ENCODE assay signal across 10 mouse cellular contexts in the genomic region with DNA sequence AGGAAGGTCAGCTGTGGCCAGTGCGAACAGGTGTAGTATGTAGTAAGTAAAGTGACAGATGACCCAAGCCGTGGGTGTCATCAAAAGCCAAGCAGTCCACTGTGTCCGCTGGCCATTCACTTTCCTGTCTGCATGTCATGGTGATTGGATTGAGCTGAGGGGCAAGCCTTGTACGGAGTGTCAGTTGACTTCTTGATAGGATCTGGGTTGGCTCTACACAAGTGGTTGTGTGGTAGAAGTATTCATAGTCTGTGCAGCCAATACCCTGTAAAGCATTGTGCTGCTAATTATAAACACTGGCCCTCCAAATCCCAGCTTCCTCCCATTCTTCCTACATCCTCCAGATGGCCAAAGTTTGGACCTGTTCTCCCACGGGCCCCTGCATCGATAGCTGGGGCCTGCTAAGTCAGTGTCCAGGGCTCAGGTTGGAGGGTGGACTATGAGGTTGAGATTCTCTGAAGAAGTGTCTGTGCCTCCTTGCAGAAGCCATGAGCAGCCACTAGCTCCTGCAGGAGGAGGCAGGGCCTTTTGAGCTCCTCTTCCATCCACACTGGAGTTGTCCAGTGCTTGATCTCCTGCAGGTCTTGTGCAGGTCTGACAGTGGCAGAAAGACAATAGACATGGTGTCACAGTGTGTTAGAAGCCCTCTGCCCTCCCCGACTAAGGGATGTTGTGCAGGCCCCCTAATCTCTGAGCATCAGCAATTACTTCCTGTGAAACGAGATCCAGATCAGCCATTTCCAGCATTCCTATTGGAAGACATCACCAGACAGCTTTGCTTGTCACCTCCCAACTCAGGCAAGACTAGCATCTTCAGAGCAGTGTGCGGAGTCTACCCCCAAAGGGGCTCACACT.
DNase-seq lines count a peak whose midpoint lies in the region; ATAC-seq lines count a peak whose summit lies in the region.
"Had no signal": no experiment of that assay in that cellular context is flagged by ENCODE, and none has a peak within 500 bp of the region (broad histone marks: within the 10 kb centered on the region; RNA-seq: fewer than 3 reads in every experiment).

No protein-coding gene starts in this region.

- no peak overlapping the region for H3K4me2 ChIP-seq in forebrain, embryonic 14.5 days (ENCODE audit: low read length)
- no peak overlapping the region for H3K4me2 ChIP-seq in forebrain, embryonic 13.5 days
- H3K4me2 ChIP-seq in embryonic facial prominence, embryonic 14.5 days (ENCODE audit: low read depth, low read length): no peak overlapping the region
- H3K4me2 ChIP-seq in hindbrain, embryonic 14.5 days (replicated peaks): no peak overlapping the region
- H3K4me2 ChIP-seq in lung, embryonic 15.5 days: no peak overlapping the region
- H3K4me2 ChIP-seq: midbrain, embryonic 12.5 days had no signal

- H3K36me3 ChIP-seq in forebrain, embryonic 14.5 days (ENCODE audit: control insufficient read depth, insufficient read depth, low read length): no peaks in the 10 kb centered on the region
- H3K36me3 ChIP-seq in forebrain, embryonic 13.5 days (ENCODE audit: poor library complexity, severe bottlenecking): no peaks in the 10 kb centered on the region
- no peaks in the 10 kb centered on the region for H3K36me3 ChIP-seq in embryonic facial prominence, embryonic 14.5 days (ENCODE audit: control insufficient read depth, insufficient read depth, low read length)
- H3K36me3 ChIP-seq in hindbrain, embryonic 14.5 days (replicated peaks; ENCODE audit: control insufficient read depth, insufficient read depth): no peaks in the 10 kb centered on the region
- H3K36me3 ChIP-seq in lung, embryonic 15.5 days: no peaks in the 10 kb centered on the region
- H3K36me3 ChIP-seq: midbrain, embryonic 12.5 days had no signal

- DNase-seq in forebrain, embryonic 14.5 days (ENCODE audit: low spot score): no peak
- peak; percentile 35 for DNase-seq in embryonic facial prominence, embryonic 14.5 days (ENCODE audit: low spot score)
- no peak for DNase-seq in hindbrain, embryonic 14.5 days (ENCODE audit: low spot score)
- DNase-seq in thymus, postnatal 4 days: no peak
- no peak for DNase-seq in B cell, adult 2 months
- DNase-seq in urinary bladder, adult 2 months (ENCODE audit: low spot score): no peak
- DNase-seq: forebrain, postnatal 0 days had no signal

- no peaks in the 10 kb centered on the region for H3K4me1 ChIP-seq in forebrain, embryonic 14.5 days (ENCODE audit: control insufficient read depth, insufficient read depth, low read length)
- no peaks in the 10 kb centered on the region for H3K4me1 ChIP-seq in forebrain, embryonic 13.5 days
- H3K4me1 ChIP-seq in embryonic facial prominence, embryonic 14.5 days (ENCODE audit: control insufficient read depth, insufficient read depth, low read length): no peaks in the 10 kb centered on the region; the same call in 1 of the 2 replicates
- H3K4me1 ChIP-seq in hindbrain, embryonic 14.5 days (replicated peaks; ENCODE audit: control insufficient read depth, insufficient read depth, low read length): no peaks in the 10 kb centered on the region
- 0 out of 2 replicates have a peak, but pooled peaks cover 4% of the 10 kb centered on the region for H3K4me1 ChIP-seq in lung, embryonic 15.5 days
- H3K4me1 ChIP-seq: midbrain, embryonic 12.5 days had no signal

- no peaks in the 10 kb centered on the region for H3K9me3 ChIP-seq in forebrain, embryonic 14.5 days (replicated peaks; ENCODE audit: control insufficient read depth, low read length)
- no peaks in the 10 kb centered on the region for H3K9me3 ChIP-seq in forebrain, embryonic 13.5 days (replicated peaks)
- H3K9me3 ChIP-seq in embryonic facial prominence, embryonic 14.5 days (ENCODE audit: control insufficient read depth, low read length): no peaks in the 10 kb centered on the region
- no peaks in the 10 kb centered on the region for H3K9me3 ChIP-seq in hindbrain, embryonic 14.5 days (ENCODE audit: control insufficient read depth, low read length)
- no peaks in the 10 kb centered on the region for H3K9me3 ChIP-seq in lung, embryonic 15.5 days
- H3K9me3 ChIP-seq: midbrain, embryonic 12.5 days had no signal

- H3K9ac ChIP-seq in forebrain, embryonic 14.5 days (ENCODE audit: low read length): no peak overlapping the region
- H3K9ac ChIP-seq in forebrain, embryonic 13.5 days: no peak overlapping the region
- no peak overlapping the region for H3K9ac ChIP-seq in embryonic facial prominence, embryonic 14.5 days (ENCODE audit: low read depth, low read length)
- H3K9ac ChIP-seq in hindbrain, embryonic 14.5 days: no peak overlapping the region
- H3K9ac ChIP-seq in lung, embryonic 15.5 days: no peak overlapping the region
- H3K9ac ChIP-seq: forebrain, postnatal 0 days; midbrain, embryonic 12.5 days had no signal

- WGBS in forebrain, embryonic 14.5 days: 70% methylated on average over 9 of the region's 9 CpGs
- 75% methylated on average over 9 of the region's 9 CpGs for WGBS in forebrain, embryonic 13.5 days
- WGBS in embryonic facial prominence, embryonic 14.5 days: 61% methylated on average over 9 of the region's 9 CpGs
- 75% methylated on average over 9 of the region's 9 CpGs for WGBS in hindbrain, embryonic 14.5 days
- 57% methylated on average over 9 of the region's 9 CpGs for WGBS in lung, embryonic 15.5 days

- no peak for ATAC-seq in forebrain, embryonic 14.5 days
- no peak for ATAC-seq in forebrain, embryonic 13.5 days
- no peak for ATAC-seq in embryonic facial prominence, embryonic 14.5 days (ENCODE audit: low read depth)
- ATAC-seq in hindbrain, embryonic 14.5 days (ENCODE audit: low FRiP score): no peak
- peak; percentile 32; the same call in 1 of the 2 replicates for ATAC-seq in lung, embryonic 15.5 days (ENCODE audit: borderline replicate concordance, extremely low read depth, low FRiP score, low TSS enrichment)
- ATAC-seq: forebrain, postnatal 0 days had no signal

- peak overlapping the region; percentile 48; the same call in 1 of the 2 replicates for H3K27ac ChIP-seq in forebrain, embryonic 14.5 days (ENCODE audit: low read depth, low read length)
- H3K27ac ChIP-seq in forebrain, embryonic 13.5 days: no peak overlapping the region
- peak overlapping the region; percentile 36; the same call in 1 of the 2 replicates for H3K27ac ChIP-seq in embryonic facial prominence, embryonic 14.5 days (replicated peaks; ENCODE audit: low read depth, low read length)
- peak overlapping the region; percentile 46; the same call in 1 of the 2 replicates for H3K27ac ChIP-seq in hindbrain, embryonic 14.5 days
- H3K27ac ChIP-seq in lung, embryonic 15.5 days: peak overlapping the region; percentile 82
- H3K27ac ChIP-seq: midbrain, embryonic 12.5 days had no signal

- H3K4me3 ChIP-seq in forebrain, embryonic 14.5 days (ENCODE audit: low read depth, low read length): no peak overlapping the region
- H3K4me3 ChIP-seq in forebrain, embryonic 13.5 days: no peak overlapping the region
- no peak overlapping the region for H3K4me3 ChIP-seq in embryonic facial prominence, embryonic 14.5 days (ENCODE audit: low read depth, low read length)
- H3K4me3 ChIP-seq in hindbrain, embryonic 14.5 days (replicated peaks; ENCODE audit: low read length): no peak overlapping the region
- H3K4me3 ChIP-seq in lung, embryonic 15.5 days: no peak overlapping the region
- H3K4me3 ChIP-seq: midbrain, embryonic 12.5 days had no signal

- no peaks in the 10 kb centered on the region for H3K27me3 ChIP-seq in forebrain, embryonic 14.5 days (replicated peaks; ENCODE audit: control insufficient read depth, insufficient read depth, low read length)
- H3K27me3 ChIP-seq in forebrain, embryonic 13.5 days: no peaks in the 10 kb centered on the region
- H3K27me3 ChIP-seq in embryonic facial prominence, embryonic 14.5 days (replicated peaks; ENCODE audit: control insufficient read depth, insufficient read depth, low read length): no peaks in the 10 kb centered on the region
- H3K27me3 ChIP-seq in hindbrain, embryonic 14.5 days (ENCODE audit: control insufficient read depth, insufficient read depth, low read length): no peaks in the 10 kb centered on the region
- H3K27me3 ChIP-seq in lung, embryonic 15.5 days: no peaks in the 10 kb centered on the region
- H3K27me3 ChIP-seq: midbrain, embryonic 12.5 days had no signal
